Mouse (Mus musculus) lung, postnatal 0 days (tissue): Measurements from ENCODE around the gene Krt7.

Experiments
- CTCF ChIP-seq: IDR thresholded peaks from 2 replicates; pipeline ENCODE4 v1.5.1; 2016; ENCODE audit warnings: antibody characterized with exemption, mild to moderate bottlenecking
- EP300 ChIP-seq: IDR thresholded peaks from 2 replicates; pipeline ENCODE4 v1.6.1; 2016; ENCODE audit warnings: antibody characterized with exemption, mild to moderate bottlenecking, control low read depth

DNA sequence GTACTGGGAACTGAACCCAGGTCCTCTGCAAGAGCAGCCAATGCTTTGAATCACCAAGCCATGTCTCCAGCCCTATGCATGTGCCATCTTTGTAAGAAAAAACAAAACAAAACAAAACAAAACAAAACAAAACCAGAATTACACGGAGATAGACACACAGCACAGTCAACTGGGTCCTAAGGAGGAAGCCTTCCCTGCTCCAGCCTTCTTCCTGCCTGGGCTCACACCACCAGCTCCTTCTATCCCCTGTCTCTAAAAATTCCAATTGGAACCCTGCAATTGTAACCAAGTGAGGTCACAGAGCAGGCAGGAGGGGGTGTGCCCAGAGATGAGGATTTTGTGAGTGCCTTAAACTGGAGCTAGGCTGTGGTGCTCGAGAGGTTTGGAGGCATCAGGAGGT, 36.6 kb downstream of the Krt7 start, which contains the start of gene Krt88:
- TF ChIP-seq CTCF (no peak), EP300 (no peak)
